Mouse (Mus musculus) spleen, postnatal 14 days (tissue): ENCODE data around the gene Tomm34.

Source experiments
- DNase-seq, 2 experiments: peaks; one replicate each; pipeline ENCODE4 v3.0.0; 2021 to 2022; ENCODE audit warnings: low spot score in 2 of 2

The Tomm34 gene

GRCm38 (mm10) chr2:164070765-164071436 lies at the start of gene Tomm34:
Tomm34 (minus strand) TSS chr2:164071169.
- peak; percentile 91 to 92 for DNase-seq

GRCm38 (mm10) chr2:164119503-164119902 lies 48.5 kb upstream of the Tomm34 start:
- DNase-seq: no peak

GRCm38 (mm10) chr2:164115531-164115930 lies 44.6 kb upstream of the Tomm34 start:
- no peak for DNase-seq

- no peak for DNase-seq
Measured at GRCm38 (mm10) chr2:164114051-164114450, 43.1 kb upstream of the Tomm34 start.

- DNase-seq: no peak
Measured at GRCm38 (mm10) chr2:164111546-164111945, 40.6 kb upstream of the Tomm34 start.

- no peak for DNase-seq
Measured at GRCm38 (mm10) chr2:164108501-164108900, 37.5 kb upstream of the Tomm34 start.

- DNase-seq: no peak
Measured at GRCm38 (mm10) chr2:164107125-164107874, 36.3 kb upstream of the Tomm34 start.

- DNase-seq: no peak
Measured at GRCm38 (mm10) chr2:164106287-164107035, 35.5 kb upstream of the Tomm34 start.

- peak in 1 of 2 experiments; percentile 43 for DNase-seq
Measured at GRCm38 (mm10) chr2:164103501-164103900, 32.5 kb upstream of the Tomm34 start.

GRCm38 (mm10) chr2:164102366-164102765 lies 31.4 kb upstream of the Tomm34 start:
- no peak for DNase-seq

GRCm38 (mm10) chr2:164101936-164102335 lies 31.0 kb upstream of the Tomm34 start:
- DNase-seq: no peak

GRCm38 (mm10) chr2:164098603-164099250 lies 27.8 kb upstream of the Tomm34 start:
- DNase-seq: no peak

- DNase-seq: no peak
Measured at GRCm38 (mm10) chr2:164094152-164094551, 23.2 kb upstream of the Tomm34 start.

GRCm38 (mm10) chr2:164089508-164089907 lies 18.5 kb upstream of the Tomm34 start:
- DNase-seq: no peak

- DNase-seq: no peak
Measured at GRCm38 (mm10) chr2:164087416-164088017, 16.5 kb upstream of the Tomm34 start.

- peak; percentile 29 for DNase-seq
Measured at GRCm38 (mm10) chr2:164084342-164084700, 13.4 kb upstream of the Tomm34 start.

GRCm38 (mm10) chr2:164083609-164084341 lies 12.8 kb upstream of the Tomm34 start:
- DNase-seq: peak; percentile 52 to 56

- DNase-seq: no peak
Measured at GRCm38 (mm10) chr2:164082175-164082574, 11.2 kb upstream of the Tomm34 start.

- no peak for DNase-seq
Measured at GRCm38 (mm10) chr2:164081577-164081976, 10.6 kb upstream of the Tomm34 start.

- peak in 1 of 2 experiments; percentile 35 for DNase-seq
Measured at GRCm38 (mm10) chr2:164079488-164079887, 8.5 kb upstream of the Tomm34 start.

- no peak for DNase-seq
Measured at GRCm38 (mm10) chr2:164077875-164078274, 6.9 kb upstream of the Tomm34 start.
